In genomic region chr14:51026391-51027133, GRCm38 (mm10) we compare ENCODE assay signal across 8 mouse cellular contexts. TPM values are rescaled to one million over a fixed set of nuclear protein-coding genes. Genes with fewer than 3 reads are reported as not detected.
A peak's percentile ranks its signal among the peaks of the same experiment; 100 is the strongest.
DNase-seq lines count a peak whose midpoint lies in the region; ATAC-seq lines count a peak whose summit lies in the region.

No protein-coding gene starts in this region.

- DNase-seq in heart, adult 8-10 months (ENCODE audit: low spot score), result peak; percentile 78
- no peak for DNase-seq in heart, postnatal 25 days (ENCODE audit: low spot score)
- DNase-seq in intestine, embryonic 14.5 days (ENCODE audit: low spot score), result peak; percentile 65
- peak; percentile 17 to 23 for DNase-seq in left cerebral cortex, adult 8-10 months (ENCODE audit: low spot score in 2 of 2)
- peak; percentile 79 for DNase-seq in mesoderm, embryonic 11.5 days (ENCODE audit: low read depth, low spot score)
- DNase-seq in spleen, adult 12 weeks (ENCODE audit: low spot score), result peak; percentile 38

- no peaks in the 10 kb centered on the region for H3K27me3 ChIP-seq in forebrain, embryonic 16.5 days (replicated peaks; ENCODE audit: control insufficient read depth, insufficient read depth, low read length)
- no peaks in the 10 kb centered on the region for H3K27me3 ChIP-seq in intestine, embryonic 14.5 days (replicated peaks; ENCODE audit: control insufficient read depth, insufficient read depth, low read length)

- no peaks in the 10 kb centered on the region for H3K9me3 ChIP-seq in forebrain, embryonic 16.5 days (ENCODE audit: control insufficient read depth, low read length)
- H3K9me3 ChIP-seq in intestine, embryonic 14.5 days (ENCODE audit: control insufficient read depth, low read length), result no peaks in the 10 kb centered on the region

- no peaks in the 10 kb centered on the region for H3K4me1 ChIP-seq in forebrain, embryonic 16.5 days (replicated peaks; ENCODE audit: control insufficient read depth, insufficient read depth, low read length)
- no peaks in the 10 kb centered on the region for H3K4me1 ChIP-seq in intestine, embryonic 14.5 days (replicated peaks; ENCODE audit: control insufficient read depth, insufficient read depth, low read length)

- no peaks in the 10 kb centered on the region for H3K36me3 ChIP-seq in forebrain, embryonic 16.5 days (ENCODE audit: control insufficient read depth, insufficient read depth)
- H3K36me3 ChIP-seq in intestine, embryonic 14.5 days (ENCODE audit: control insufficient read depth, insufficient read depth, low read length), result no peaks in the 10 kb centered on the region

- WGBS in forebrain, embryonic 16.5 days, result 36% methylated on average over 5 of the region's 5 CpGs
- WGBS in intestine, embryonic 14.5 days, result 37% methylated on average over 5 of the region's 5 CpGs

- H3K4me3 ChIP-seq in forebrain, embryonic 16.5 days (replicated peaks; ENCODE audit: low read length), result no peak overlapping the region
- H3K4me3 ChIP-seq in intestine, embryonic 14.5 days (ENCODE audit: low read depth, low read length), result no peak overlapping the region

- ATAC-seq in cerebellum, adult (ENCODE audit: insufficient number of reproducible peaks, low FRiP score, low TSS enrichment), result peak; percentile 76
- peak; percentile 75 for ATAC-seq in forebrain, embryonic 16.5 days
- ATAC-seq in intestine, embryonic 14.5 days (replicated peaks; ENCODE audit: low FRiP score, low TSS enrichment, low read depth), result 0 out of 2 replicates have a peak, but pooled peaks have one; percentile 40

- no peak overlapping the region for H3K27ac ChIP-seq in forebrain, embryonic 16.5 days (ENCODE audit: low read length)
- no peak overlapping the region for H3K27ac ChIP-seq in intestine, embryonic 14.5 days (ENCODE audit: low read depth)

- H3K4me2 ChIP-seq in forebrain, embryonic 16.5 days (ENCODE audit: low read length), result no peak overlapping the region
- no peak overlapping the region for H3K4me2 ChIP-seq in intestine, embryonic 14.5 days (ENCODE audit: low read length)

- no peak overlapping the region for H3K9ac ChIP-seq in forebrain, embryonic 16.5 days (replicated peaks; ENCODE audit: low read depth, low read length)
- H3K9ac ChIP-seq in intestine, embryonic 14.5 days (ENCODE audit: low read length), result no peak overlapping the region

- intact Hi-C loops in heart, postnatal 25 days (cut with DNase I), result loop anchor here (1.0 to 5.0 kb wide), 3 partner anchors 34 to 71 kb away; no protein-coding TSS in a partner anchor

RNA-seq across cellular contexts. Expression of gene Rnase9, which starts 15.1 kb away (rescaled TPM):
- total RNA-seq in heart, adult 8-10 months (2022), result not detected
- not detected for total RNA-seq in heart, postnatal 25 days (2021)
- polyA plus RNA-seq in forebrain, embryonic 16.5 days (2015; fragmentation: Nextera tagmentation; extraction: Ambion mirVana), result not detected in 2 replicates
- polyA plus RNA-seq in intestine, embryonic 14.5 days (2014; fragmentation: Nextera tagmentation; extraction: Ambion mirVana), result not detected in 2 replicates
- not detected for total RNA-seq in left cerebral cortex, adult 8-10 months (2022)

RNA-seq across cellular contexts. Expression of gene Rnase10, which starts 19.0 kb away (rescaled TPM):
- total RNA-seq in heart, adult 8-10 months (2022), result under 1 TPM in 3 of 4 experiments, not detected in 1; 0.25 to 0.37 (median 0.27) TPM
- under 1 TPM in 1 of 2 experiments, not detected in 1; 0.39 TPM for total RNA-seq in heart, postnatal 25 days (2021)
- polyA plus RNA-seq in forebrain, embryonic 16.5 days (2015; fragmentation: Nextera tagmentation; extraction: Ambion mirVana), result not detected in 2 replicates
- polyA plus RNA-seq in intestine, embryonic 14.5 days (2014; fragmentation: Nextera tagmentation; extraction: Ambion mirVana), result 0.15 and 0.27 TPM in 2 replicates
- total RNA-seq in left cerebral cortex, adult 8-10 months (2022), result under 1 TPM in 1 of 4 experiments, not detected in 3; 0.23 TPM

RNA-seq across cellular contexts. Expression of gene Rnase11, which starts 23.4 kb away (rescaled TPM):
- not detected for total RNA-seq in heart, adult 8-10 months (2022)
- not detected for total RNA-seq in heart, postnatal 25 days (2021)
- polyA plus RNA-seq in forebrain, embryonic 16.5 days (2015; fragmentation: Nextera tagmentation; extraction: Ambion mirVana), result not detected in 2 replicates
- polyA plus RNA-seq in intestine, embryonic 14.5 days (2014; fragmentation: Nextera tagmentation; extraction: Ambion mirVana), result not detected in 2 replicates
- total RNA-seq in left cerebral cortex, adult 8-10 months (2022), result not detected

RNA-seq across cellular contexts. Expression of gene Rnase12, which starts 30.9 kb away (rescaled TPM):
- not detected for total RNA-seq in heart, adult 8-10 months (2022)
- total RNA-seq in heart, postnatal 25 days (2021), result not detected
- not detected in 2 replicates for polyA plus RNA-seq in forebrain, embryonic 16.5 days (2015; fragmentation: Nextera tagmentation; extraction: Ambion mirVana)
- 0.47 and 0.97 TPM in 2 replicates for polyA plus RNA-seq in intestine, embryonic 14.5 days (2014; fragmentation: Nextera tagmentation; extraction: Ambion mirVana)
- total RNA-seq in left cerebral cortex, adult 8-10 months (2022), result not detected

RNA-seq across cellular contexts. Expression of gene Olfr750, which starts 47.7 kb away (rescaled TPM):
- total RNA-seq in heart, adult 8-10 months (2022), result not detected
- not detected for total RNA-seq in heart, postnatal 25 days (2021)
- polyA plus RNA-seq in forebrain, embryonic 16.5 days (2015; fragmentation: Nextera tagmentation; extraction: Ambion mirVana), result 0.04 TPM in 1 of 2 replicates, not detected in the other
- polyA plus RNA-seq in intestine, embryonic 14.5 days (2014; fragmentation: Nextera tagmentation; extraction: Ambion mirVana), result not detected in 2 replicates
- not detected for total RNA-seq in left cerebral cortex, adult 8-10 months (2022)
